Mouse (Mus musculus) 416B (cell line): ENCODE results near the gene Slc34a3.

Experiments used
- DNase-seq: peaks from one replicate; pipeline ENCODE4 v3.0.0; 2011; ENCODE audit warnings: low read depth

The Slc34a3 gene

GRCm38 (mm10) chr2:25224766-25225752 lies 9.1 kb downstream of the Slc34a3 start:
- peak; percentile 100 for DNase-seq

DNA sequence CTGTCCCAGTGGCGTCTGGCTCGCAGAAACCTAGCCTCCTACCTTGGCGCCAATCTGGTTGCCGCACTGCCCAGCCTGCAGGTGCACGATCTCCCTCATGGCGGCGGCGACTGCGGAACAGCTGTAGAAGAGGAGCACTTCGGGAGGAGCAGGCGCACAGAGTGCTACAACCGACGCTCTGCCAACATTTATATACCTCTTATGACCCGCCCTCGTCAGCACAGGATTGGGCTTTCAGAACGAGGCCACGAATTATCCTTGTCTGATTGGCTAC lies 9.7 kb downstream of the Slc34a3 start, which contains the start of gene Tubb4b:
Tubb4b (minus strand) TSS at position 211 of the 274 bp plus-strand sequence.
- DNase-seq: no peak

- peak; percentile 92 for DNase-seq
Measured at GRCm38 (mm10) chr2:25223681-25224491, 10.3 kb downstream of the Slc34a3 start.

DNA sequence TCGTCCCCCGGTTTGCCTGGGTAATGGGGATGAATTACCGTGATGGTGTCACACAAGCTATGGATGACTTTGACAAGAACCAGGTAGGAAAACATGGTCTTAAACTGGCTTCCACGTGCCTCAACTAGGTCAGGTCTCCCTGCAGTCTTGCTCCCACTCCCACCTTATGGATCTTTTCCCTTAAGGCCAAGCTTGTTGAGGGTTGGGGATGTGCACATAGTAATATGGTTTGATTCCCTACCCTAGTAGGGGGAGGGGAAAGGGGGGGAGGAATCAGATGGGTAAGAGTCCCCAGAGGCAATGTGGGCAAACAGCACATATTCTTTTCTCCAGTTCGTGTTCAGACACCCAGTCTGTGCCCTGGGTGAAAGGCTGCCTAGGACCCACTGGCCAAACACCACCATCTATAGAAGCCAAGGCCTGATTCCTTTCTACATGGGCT lies 12.8 kb downstream of the Slc34a3 start:
- peak; percentile 36 for DNase-seq

- no peak for DNase-seq
Measured at GRCm38 (mm10) chr2:25218445-25218844, 15.7 kb downstream of the Slc34a3 start, which contains the start of gene Fam166a. Gene Fam166a (plus strand): TSS chr2:25218745.

- DNase-seq: no peak
Measured at GRCm38 (mm10) chr2:25217666-25218065, 16.5 kb downstream of the Slc34a3 start.

- no peak for DNase-seq
Measured at GRCm38 (mm10) chr2:25214444-25214843, 19.7 kb downstream of the Slc34a3 start, which contains the start of gene Stpg3. Gene Stpg3 (minus strand): TSS chr2:25214637.

- no peak for DNase-seq
Measured at GRCm38 (mm10) chr2:25213266-25213865, 20.8 kb downstream of the Slc34a3 start.

GRCm38 (mm10) chr2:25211121-25211670 lies 23.0 kb downstream of the Slc34a3 start, which contains the start of gene Nelfb:
Gene Nelfb (minus strand): TSS chr2:25211489.
- DNase-seq: peak; percentile 96

DNA sequence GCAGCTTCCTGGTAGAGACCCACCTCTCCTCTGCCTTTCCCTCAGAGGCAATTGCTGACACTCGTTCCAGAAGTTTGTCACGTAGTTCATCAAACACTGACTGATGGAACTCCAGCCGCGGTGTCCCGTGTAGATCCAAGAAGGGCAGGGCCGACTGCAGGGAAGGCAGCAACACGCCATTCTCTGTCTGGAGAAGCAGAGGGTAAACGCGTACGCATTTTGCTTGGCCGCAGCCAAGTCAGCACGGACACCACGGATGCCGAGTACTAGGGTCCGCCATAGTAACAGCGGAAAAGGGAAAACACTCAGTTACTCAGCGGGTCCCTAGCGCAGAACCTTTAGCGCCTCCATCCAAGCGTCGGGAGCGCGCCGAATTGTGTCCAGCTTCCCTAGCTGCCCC lies 23.5 kb downstream of the Slc34a3 start:
- DNase-seq: no peak

DNA sequence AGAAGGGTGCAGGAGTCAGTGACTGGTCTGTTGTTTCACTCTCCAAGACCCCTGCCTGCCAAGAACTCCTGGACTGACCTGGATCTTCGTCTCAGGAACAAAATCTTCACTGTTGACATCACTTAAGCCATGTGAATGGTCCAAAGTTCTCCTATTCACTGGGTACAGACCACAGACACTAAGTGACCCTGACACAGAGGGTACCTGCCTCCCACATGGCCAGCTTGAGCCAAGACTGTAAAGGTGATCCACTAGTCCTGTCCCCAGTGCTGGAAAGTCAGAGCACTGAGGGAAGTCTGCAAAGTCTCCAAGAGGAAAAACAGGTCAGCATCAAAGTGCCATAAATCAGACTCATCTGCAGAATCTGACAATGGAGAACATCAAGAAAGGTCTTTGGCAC lies 26.6 kb downstream of the Slc34a3 start:
- DNase-seq: no peak

- DNase-seq: peak; percentile 59
Measured at GRCm38 (mm10) chr2:25203631-25204214, 30.4 kb downstream of the Slc34a3 start.

- no peak for DNase-seq
Measured at GRCm38 (mm10) chr2:25200631-25201030, 33.5 kb downstream of the Slc34a3 start.

GRCm38 (mm10) chr2:25197946-25198345 lies 36.2 kb downstream of the Slc34a3 start:
- DNase-seq: no peak

- DNase-seq: no peak
Measured at GRCm38 (mm10) chr2:25197191-25197590, 37.0 kb downstream of the Slc34a3 start.

DNA sequence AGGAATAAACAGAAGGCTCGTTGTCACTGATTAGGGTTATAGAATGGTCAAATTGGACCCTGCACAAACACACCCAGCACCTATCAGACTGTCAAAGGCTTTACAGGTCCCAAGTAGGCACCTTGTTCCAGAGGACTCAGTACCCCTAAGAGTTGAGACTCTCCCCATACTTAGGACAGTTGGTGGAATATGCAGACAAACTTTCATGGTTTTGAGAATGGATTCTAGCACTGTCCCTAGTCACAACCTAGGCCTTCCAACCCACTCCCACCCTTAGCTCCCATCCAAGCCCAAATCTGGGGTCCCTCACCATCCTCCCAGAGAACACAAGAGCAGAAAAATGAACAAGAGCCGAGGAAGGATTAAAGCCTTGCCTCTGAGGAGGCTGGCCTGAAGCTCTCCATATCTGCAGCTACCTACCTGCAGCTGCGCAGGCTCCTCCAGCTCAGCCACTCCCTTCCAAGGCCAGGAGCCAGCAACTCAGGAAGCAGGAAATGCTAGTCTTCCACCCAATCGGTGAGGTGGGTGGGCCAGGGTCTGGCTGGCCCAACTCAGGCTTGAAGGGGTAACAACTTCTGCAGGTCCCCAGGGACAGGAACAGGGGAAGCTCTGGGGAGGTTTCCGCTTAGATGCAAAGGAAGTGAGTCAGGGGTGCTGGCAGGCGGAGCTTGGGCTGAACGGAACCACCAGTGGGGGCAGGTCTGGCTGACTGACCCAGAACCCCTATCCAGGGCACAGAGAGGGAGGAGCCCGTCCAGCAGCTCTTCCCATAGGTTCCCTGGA lies 37.8 kb downstream of the Slc34a3 start, which contains the start of gene Tor4a:
Tor4a (minus strand) TSS at position 715 of the 783 bp plus-strand sequence.
- peak; percentile 99 for DNase-seq

GRCm38 (mm10) chr2:25195211-25196156 lies 38.7 kb downstream of the Slc34a3 start:
- DNase-seq: peak; percentile 92

GRCm38 (mm10) chr2:25194486-25195171 lies 39.5 kb downstream of the Slc34a3 start:
- peak; percentile 93 for DNase-seq

- DNase-seq: peak; percentile 41
Measured at GRCm38 (mm10) chr2:25194006-25194405, 40.2 kb downstream of the Slc34a3 start.
